Mouse (Mus musculus) brain, adult 2 months (tissue): Measurements from ENCODE around the gene Ltbp1.
"Not testable (repeated sequence)": the region's sequence is repeated elsewhere in the genome, so short reads cannot be mapped to it uniquely, and the experiment has no call there.

Experiments
- DNase-seq: peaks from one replicate; pipeline ENCODE4 v3.0.0; 2011; ENCODE audit warnings: low read depth, low spot score

Gene Ltbp1

DNA sequence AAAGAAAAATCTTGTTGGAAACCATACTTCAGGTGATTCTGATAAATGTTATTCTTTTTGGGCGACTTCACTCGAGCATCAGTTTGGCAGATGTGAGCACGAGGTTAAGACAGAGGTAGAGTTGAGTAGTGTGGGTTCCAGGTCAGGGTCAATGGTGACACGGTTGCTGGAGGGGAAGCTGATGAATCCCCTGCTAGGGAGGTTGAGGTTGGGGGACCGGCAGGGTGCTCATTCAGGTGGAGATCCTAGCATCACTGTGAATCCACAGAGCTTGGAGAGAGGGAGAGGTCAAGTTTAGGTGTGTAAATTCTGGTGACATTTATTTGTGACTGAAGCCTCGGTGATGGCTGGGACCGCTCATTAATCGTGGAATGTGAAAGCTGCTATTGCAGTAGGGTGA lies 110.2 kb downstream of the Ltbp1 start:
- no peak for DNase-seq

GRCm38 (mm10) chr17:75118896-75119295 lies 113.5 kb downstream of the Ltbp1 start:
- no peak for DNase-seq

DNA sequence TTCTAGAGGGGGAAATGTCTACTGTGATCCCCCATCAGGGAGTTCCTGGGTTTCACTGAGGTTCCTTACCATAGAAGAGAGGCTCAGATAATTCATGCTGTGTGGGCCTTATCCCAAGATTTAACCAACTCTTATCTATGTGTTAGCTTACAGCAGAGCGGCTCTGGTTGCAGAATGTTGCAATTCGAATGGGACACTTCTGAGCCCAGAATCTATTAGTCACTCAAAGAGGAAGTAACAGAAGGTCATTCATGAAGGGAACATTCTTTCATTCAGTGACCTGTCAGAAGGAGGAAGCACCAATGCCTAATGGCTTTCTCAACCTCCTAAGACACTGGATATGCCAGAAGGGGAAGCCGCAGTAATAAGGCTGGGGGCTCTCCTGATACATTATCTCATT lies 114.1 kb downstream of the Ltbp1 start:
- no peak for DNase-seq

DNA sequence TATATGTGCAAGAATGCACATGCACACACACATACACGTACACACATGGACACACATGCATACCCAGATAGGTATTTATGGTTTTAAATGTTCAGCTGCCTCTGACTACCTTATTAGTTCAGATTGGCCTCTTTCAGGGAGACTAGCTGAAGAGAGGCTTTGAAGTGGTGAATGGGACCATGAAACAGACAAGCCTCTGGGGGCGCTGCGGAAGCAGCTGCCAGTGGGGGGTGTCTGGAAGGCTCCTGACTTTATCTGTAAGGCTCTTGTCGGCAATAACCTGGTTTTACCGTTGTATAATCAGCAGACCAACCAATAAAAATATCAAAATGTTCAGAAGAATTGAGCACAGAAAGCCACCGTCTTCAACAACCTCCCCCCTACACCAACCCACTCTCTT lies 114.7 kb downstream of the Ltbp1 start:
- no peak for DNase-seq

- DNase-seq: no peak
These were observed 117.4 kb downstream of the Ltbp1 start for GRCm38 (mm10) chr17:75122584-75123282.

DNA sequence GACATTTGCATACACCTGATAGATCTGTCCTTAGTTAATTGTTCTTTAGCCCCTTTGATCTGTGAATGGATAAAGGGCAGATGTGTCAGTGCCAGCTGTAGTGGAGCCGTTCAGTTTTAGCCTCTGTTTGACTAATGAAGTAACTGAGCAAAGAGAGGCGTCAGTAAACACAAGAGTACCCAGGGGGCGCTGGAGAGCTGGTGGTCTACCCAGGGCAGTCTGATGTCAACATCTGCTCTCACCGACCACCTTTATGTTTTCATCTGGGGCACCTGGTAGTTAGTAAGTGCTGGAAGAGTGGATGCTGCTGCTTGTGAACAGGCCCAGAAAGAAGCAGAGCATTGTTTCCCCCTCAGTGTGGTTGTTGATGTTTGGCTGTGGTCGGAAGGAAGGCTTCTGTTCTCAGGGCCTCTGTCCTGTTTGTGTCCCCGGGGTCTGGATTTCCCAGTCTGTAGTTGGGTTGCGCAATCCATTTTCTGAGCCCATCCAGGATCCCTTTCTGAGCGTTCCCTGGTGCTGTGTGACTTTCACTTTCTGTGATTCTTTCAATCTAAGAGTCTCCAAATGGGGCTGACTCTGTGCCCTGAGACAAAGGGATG lies 123.1 kb downstream of the Ltbp1 start:
- no peak for DNase-seq

DNA sequence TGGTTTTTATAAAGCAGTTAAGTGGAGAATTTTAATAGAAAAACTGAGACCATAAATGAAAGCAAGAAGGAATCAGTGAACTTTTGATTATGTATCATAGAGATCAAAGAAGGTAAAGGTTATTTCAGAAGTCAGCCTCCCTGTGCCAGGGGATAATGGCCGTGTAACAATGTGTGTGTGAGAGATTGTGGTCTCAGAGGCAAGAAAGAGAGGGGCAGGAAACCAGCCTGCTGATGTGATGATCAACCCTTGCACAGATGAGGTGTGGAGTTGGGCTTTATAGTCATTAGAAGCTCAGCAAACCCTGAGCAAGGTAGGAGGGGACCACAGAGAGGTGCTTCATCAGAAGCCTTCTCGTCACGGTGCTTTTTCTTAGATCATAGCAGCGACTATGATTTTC lies 128.6 kb downstream of the Ltbp1 start:
- no peak for DNase-seq

DNA sequence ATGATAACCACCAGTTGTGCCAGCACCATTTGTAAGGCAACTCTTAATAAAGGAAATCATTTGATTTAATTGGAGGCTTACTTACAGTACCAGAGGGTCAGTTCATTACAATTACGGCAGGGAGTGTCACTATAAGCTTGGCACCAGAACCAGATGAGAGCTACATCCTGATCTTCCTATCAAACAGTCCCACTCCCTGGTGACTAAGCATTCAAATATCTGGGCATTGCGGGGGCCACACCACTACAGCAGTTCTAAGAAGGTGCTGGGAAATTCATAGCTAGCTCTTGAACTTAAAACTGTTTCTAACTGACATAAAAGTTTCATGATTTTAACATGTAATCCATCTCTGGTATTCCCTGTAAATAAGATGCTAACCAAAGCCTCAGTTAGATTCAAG lies 134.4 kb downstream of the Ltbp1 start:
- no peak for DNase-seq

DNA sequence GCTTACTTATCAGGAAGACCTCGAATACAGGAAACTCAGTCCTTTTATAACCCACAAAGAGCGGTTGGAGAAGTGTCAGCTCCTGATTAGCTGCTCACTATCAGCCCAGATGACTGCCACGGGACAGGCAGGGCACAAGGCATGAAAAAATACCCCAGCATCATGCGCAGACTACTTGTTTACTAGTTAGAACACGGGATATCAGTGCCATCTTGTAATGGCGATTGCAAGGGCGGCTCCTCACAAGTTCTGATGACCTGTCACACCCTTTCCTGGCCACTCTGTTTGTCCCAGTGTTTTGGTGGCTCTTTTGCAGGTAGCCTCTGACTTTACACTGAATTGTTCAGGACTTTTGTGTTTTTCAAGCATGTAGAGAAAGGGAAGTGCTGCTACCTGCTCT lies 137.5 kb downstream of the Ltbp1 start:
- not testable (repeated sequence) for DNase-seq

GRCm38 (mm10) chr17:75143927-75144326 lies 138.6 kb downstream of the Ltbp1 start:
- DNase-seq: no peak

- no peak for DNase-seq
These were observed 141.8 kb downstream of the Ltbp1 start for GRCm38 (mm10) chr17:75147218-75147617.

DNA sequence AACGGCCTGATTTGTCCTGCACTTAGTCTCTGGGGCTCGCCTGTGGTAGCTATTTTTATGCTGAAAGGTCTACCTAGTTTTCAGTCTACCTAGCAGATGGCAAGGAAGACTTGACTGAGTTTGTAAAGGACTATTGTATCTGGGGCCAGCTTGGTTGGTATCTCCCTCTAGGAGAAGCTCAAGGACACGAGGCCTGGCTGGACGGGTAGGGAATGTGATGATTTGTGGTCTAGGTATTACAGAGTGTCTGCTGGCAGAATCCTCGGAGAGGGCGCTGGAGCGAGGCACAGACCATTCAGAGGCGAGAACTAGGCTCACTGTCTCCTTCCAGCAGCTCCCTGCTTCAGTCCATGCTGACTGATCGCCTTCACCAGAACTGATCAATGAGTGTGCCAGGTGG lies 146.4 kb downstream of the Ltbp1 start:
- DNase-seq: no peak

DNA sequence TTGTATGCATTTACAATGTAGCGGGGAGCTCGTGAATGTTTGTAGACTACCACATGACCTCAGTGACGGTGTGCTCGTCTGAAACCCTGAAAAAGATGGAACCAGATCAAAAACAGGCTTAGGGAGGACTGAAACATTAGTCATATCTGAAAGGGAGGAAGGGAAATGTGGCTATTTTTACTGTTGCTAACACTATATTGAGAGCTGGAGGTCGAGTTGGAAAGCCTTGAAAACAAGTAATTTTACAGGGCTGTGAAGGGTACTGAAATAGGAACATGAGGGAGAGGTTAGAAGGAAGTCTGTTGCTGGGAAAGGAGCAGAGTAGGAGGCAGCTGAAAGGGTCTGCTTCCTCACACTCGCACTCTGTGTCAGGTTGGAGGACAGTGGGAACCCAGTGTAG lies 147.7 kb downstream of the Ltbp1 start:
- peak; percentile 66 for DNase-seq

DNA sequence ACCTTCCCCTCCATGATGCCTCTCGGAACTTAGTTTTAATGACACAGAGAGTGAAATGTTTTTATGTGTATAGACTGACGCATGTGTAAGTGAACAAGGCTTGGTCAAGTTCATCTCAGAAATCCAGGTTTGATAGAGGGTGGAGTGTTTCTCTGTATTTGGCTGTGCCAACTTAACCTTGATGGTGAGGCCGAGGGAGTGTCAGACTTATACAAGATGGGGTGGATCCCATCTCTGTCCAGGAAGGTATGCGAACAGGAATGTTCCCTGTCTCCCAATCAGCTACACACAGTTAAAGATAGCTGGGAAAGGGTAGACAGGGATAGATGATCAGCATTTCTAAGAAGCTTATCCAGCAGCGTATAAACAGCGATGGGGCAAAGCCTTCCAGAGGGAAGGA lies 153.0 kb downstream of the Ltbp1 start:
- peak; percentile 9 for DNase-seq

DNA sequence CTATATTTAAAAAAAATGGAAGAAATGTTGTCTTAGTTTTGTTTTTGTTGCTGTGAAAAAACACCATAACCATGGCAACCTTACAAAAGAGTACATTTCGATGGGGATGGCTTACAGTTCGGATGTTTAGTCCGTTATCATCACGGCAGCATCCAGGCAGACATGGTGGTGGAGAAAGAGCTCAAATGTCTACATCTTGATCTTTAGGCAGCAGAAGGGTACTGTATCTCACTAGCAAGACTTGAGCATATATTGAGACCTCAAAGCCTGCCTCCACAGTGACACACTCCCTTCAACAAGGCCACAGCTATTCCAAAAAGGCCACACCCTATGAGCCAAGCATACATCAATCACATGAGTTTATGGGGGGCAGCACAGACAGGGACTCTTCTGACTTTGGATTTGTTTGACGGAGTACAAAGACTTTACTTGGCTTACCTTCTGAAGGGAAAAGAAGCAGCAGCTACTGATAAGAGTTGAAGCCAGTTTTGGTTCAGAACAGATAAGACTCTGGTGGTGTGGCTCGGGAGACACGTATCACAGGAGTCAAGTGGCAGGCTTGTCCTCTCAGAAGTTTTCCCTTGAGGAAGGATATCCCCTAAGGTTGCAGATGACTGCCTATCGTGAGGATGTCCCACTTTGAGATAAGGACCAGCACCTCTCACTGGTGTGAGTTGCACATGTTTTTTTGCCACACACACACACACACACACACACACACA lies 153.9 kb downstream of the Ltbp1 start:
- DNase-seq: no peak

DNA sequence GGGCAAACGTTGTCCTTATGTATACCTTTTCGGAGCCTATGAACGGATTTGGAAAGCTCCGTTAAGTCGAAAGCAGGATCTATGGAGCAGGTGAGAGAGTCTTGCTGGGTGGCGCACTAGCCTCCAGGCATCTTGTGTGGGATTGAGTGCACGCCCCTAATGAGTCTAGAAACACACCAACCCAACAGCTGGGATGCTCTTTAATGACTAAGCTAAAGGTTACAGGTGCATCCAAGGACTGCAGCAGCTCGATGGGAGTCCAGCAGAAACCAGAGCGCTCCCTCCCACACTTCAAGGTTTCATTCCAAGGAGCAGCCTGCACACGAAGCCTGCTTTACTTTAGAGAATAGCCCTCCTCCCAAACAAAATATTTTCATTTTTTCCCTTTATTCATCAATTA lies 155.7 kb downstream of the Ltbp1 start:
- DNase-seq: no peak

GRCm38 (mm10) chr17:75161931-75162330 lies 156.6 kb downstream of the Ltbp1 start:
- DNase-seq: no peak

- DNase-seq: no peak
These were observed 159.2 kb downstream of the Ltbp1 start for GRCm38 (mm10) chr17:75164566-75164965.

- DNase-seq: peak; percentile 74
These were observed 163.3 kb downstream of the Ltbp1 start for GRCm38 (mm10) chr17:75168572-75169200.

DNA sequence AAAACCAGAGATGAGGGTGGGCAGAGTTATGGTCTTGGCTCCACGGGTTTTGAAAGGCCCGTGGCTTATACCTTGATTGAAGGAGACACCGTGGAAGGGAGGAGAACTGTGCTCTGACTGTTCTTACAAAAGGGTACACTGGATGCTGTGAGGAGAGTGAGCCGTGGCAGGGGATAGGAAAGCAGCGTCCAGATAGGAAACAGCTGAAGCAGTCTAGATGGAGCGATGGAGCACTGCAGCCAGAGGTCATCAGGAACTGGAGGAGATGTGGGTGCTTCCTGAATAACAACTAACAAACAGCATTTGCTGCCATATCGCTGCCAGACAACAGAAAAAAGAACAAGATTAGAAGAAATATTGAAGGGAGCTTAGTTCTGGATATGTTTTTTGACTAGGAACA lies 166.3 kb downstream of the Ltbp1 start:
- DNase-seq: no peak

DNA sequence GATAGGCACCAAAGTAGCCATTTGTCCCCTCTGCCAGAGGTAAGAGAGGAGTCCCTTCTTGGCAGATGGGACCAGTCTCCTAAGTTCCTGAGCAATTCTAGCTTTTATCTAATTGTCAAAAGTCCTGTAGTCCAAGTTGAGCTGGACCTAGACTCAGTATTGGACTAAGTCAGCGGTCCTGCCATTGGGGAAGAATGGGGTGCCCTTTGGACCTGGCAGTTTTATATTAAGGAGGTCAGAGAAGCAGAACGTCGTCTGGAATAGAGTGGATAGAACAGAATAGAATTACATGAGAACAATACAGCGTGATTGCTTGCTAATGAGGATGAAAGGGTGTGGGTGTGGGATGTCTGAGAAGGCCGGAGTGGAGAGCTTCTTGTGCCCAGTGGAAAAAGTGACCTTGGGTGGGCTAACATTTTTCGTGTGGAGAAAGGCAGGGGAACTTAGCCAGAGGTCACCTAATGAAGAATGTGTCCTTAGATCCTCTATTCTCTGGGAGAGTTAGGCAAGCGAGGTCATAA lies 167.4 kb downstream of the Ltbp1 start:
- no peak for DNase-seq

GRCm38 (mm10) chr17:75174501-75174900 lies 169.1 kb downstream of the Ltbp1 start:
- no peak for DNase-seq
